Mouse (Mus musculus) CH12.LX (cell line): ENCODE measurements around the gene Fbrsl1. TPM values are rescaled to one million over a fixed set of nuclear protein-coding genes. Genes with fewer than 3 reads are reported as not detected.

Experiments used
- DNase-seq: peaks from one replicate; pipeline ENCODE4 v3.0.0-alpha.2; 2013; ENCODE audit errors: extremely low read depth
- H3K27ac ChIP-seq: 2 replicates; pipeline ENCODE4 v1.5.1; 2012; ENCODE audit warnings: low read depth, mild to moderate bottlenecking, control low read depth, moderate library complexity; ENCODE audit not compliant: insufficient read depth
- H3K27me3 ChIP-seq: replicated peaks from 2 replicates; pipeline ENCODE3; 2012; ENCODE audit warnings: inconsistent platforms
- H3K36me3 ChIP-seq, 2 experiments: replicated peaks in 1 of 2; 2 replicates each; pipeline versions ENCODE3 to v1.6.1; 2012; ENCODE audit warnings: inconsistent platforms in 1 of 2, low read length in 1 of 2, mild to moderate bottlenecking in 1 of 2, mixed read lengths in 1 of 2, moderate library complexity in 1 of 2; ENCODE audit not compliant: control insufficient read depth in 1 of 2, insufficient read depth in 1 of 2
- H3K4me1 ChIP-seq, 2 experiments: 2 replicates each; pipeline ENCODE4 v1.6.1; 2012; ENCODE audit warnings: inconsistent platforms in 1 of 2, moderate library complexity in 1 of 2; ENCODE audit not compliant: insufficient read depth in 2 of 2, control insufficient read depth in 1 of 2
- H3K4me2 ChIP-seq: 2 replicates; pipeline ENCODE4 v1.6.1; 2012; ENCODE audit warnings: low read depth, mild to moderate bottlenecking, control low read depth; ENCODE audit not compliant: poor library complexity, insufficient read depth, severe bottlenecking
- H3K4me3 ChIP-seq, 3 experiments: fragments of 150-350 bp in 1 of 3; sonication (generic) in 1 of 3; replicated peaks in 1 of 3; 2 replicates each; pipeline versions ENCODE3 to v1.5.1; 2011 to 2012; ENCODE audit warnings: low read depth in 2 of 3, low read length in 2 of 3, mild to moderate bottlenecking in 2 of 3, moderate library complexity in 2 of 3, control low read depth in 1 of 3, improper control_type of control experiment in 1 of 3, inconsistent platforms in 1 of 3, mixed read lengths in 1 of 3; ENCODE audit not compliant: poor library complexity in 1 of 3
- H3K79me2 ChIP-seq: replicated peaks from 2 replicates; pipeline ENCODE4 v1.6.1; 2012; ENCODE audit warnings: mild to moderate bottlenecking, moderate library complexity; ENCODE audit not compliant: control insufficient read depth, poor library complexity, insufficient read depth, severe bottlenecking; ENCODE audit errors: extremely low read depth
- H3K9ac ChIP-seq: 2 replicates; pipeline ENCODE4 v1.6.1; 2012; ENCODE audit warnings: low read depth, mild to moderate bottlenecking, control low read depth, moderate library complexity; ENCODE audit not compliant: insufficient read depth
- H3K9me3 ChIP-seq: replicated peaks from 2 replicates; pipeline ENCODE3; 2012; ENCODE audit warnings: low read length, inconsistent platforms, mixed read lengths
- CTCF ChIP-seq, 2 experiments: IDR thresholded peaks in 1 of 2; conservative IDR thresholded peaks in 1 of 2; 2 replicates each; pipeline ENCODE4 v1.5.1; 2011 to 2012; ENCODE audit warnings: low read depth in 2 of 2, low read length in 2 of 2, improper control_type of control experiment in 1 of 2, inconsistent platforms in 1 of 2, mild to moderate bottlenecking in 1 of 2, moderate library complexity in 1 of 2
- EP300 ChIP-seq: IDR thresholded peaks from 2 replicates; pipeline ENCODE4 v1.6.1; 2011; ENCODE audit warnings: low read length, improper control_type of control experiment
- ETS1 ChIP-seq: conservative IDR thresholded peaks from 2 replicates; pipeline ENCODE4 v1.6.1; 2012; ENCODE audit warnings: low read depth, mild to moderate bottlenecking, inconsistent platforms, low read length, improper control_type of control experiment, moderate library complexity
- GABPA ChIP-seq: IDR thresholded peaks from 2 replicates; pipeline ENCODE4 v1.6.1; 2012; ENCODE audit warnings: low read depth, low read length, improper control_type of control experiment, inconsistent platforms; ENCODE audit not compliant: insufficient replicate concordance
- JUND ChIP-seq: conservative IDR thresholded peaks from 2 replicates; pipeline ENCODE4 v1.6.1; 2011; ENCODE audit warnings: low read depth, low read length, improper control_type of control experiment
- KAT2A ChIP-seq: IDR thresholded peaks from 2 replicates; pipeline ENCODE4 v1.6.1; 2012; ENCODE audit warnings: low read length, improper control_type of control experiment, inconsistent platforms; ENCODE audit not compliant: insufficient replicate concordance
- MAFK ChIP-seq: IDR thresholded peaks from 2 replicates; pipeline ENCODE4 v1.6.1; 2011; ENCODE audit warnings: low read length, improper control_type of control experiment; ENCODE audit not compliant: insufficient replicate concordance
- MAZ ChIP-seq: IDR thresholded peaks from 2 replicates; pipeline ENCODE4 v1.6.1; 2012; ENCODE audit warnings: low read depth, mild to moderate bottlenecking, inconsistent platforms, low read length, improper control_type of control experiment, moderate library complexity
- MEF2A ChIP-seq: IDR thresholded peaks from 2 replicates; pipeline ENCODE4 v1.6.1; 2014; ENCODE audit warnings: low read depth, mild to moderate bottlenecking, inconsistent platforms, low read length, improper control_type of control experiment, borderline replicate concordance
- MXI1 ChIP-seq: IDR thresholded peaks from 2 replicates; pipeline ENCODE4 v1.6.1; 2011; ENCODE audit warnings: mild to moderate bottlenecking, low read depth, low read length, improper control_type of control experiment
- MYC ChIP-seq: IDR thresholded peaks from 2 replicates; pipeline ENCODE4 v1.6.1; 2011; ENCODE audit warnings: low read depth, mild to moderate bottlenecking, improper control_type of control experiment, low read length
- NELFE ChIP-seq: IDR thresholded peaks from 2 replicates; pipeline ENCODE4 v1.6.1; 2011; ENCODE audit warnings: low read depth, low read length, improper control_type of control experiment
- PAX5 ChIP-seq: IDR thresholded peaks from 2 replicates; pipeline ENCODE4 v1.6.1; 2012; ENCODE audit warnings: low read length, inconsistent platforms, mixed read lengths
- POLR2A ChIP-seq: IDR thresholded peaks from 2 replicates; pipeline ENCODE4 v1.6.1; 2011; ENCODE audit warnings: low read depth, mild to moderate bottlenecking, improper control_type of control experiment, low read length
- POLR2AphosphoS2 ChIP-seq: IDR thresholded peaks from 2 replicates; pipeline ENCODE4 v1.6.1; 2011; ENCODE audit warnings: low read depth, low read length, improper control_type of control experiment
- RAD21 ChIP-seq: IDR thresholded peaks from 2 replicates; pipeline ENCODE4 v1.6.1; 2011; ENCODE audit warnings: low read depth, mild to moderate bottlenecking, low read length, improper control_type of control experiment, moderate library complexity
- RCOR1 ChIP-seq: conservative IDR thresholded peaks from 2 replicates; pipeline ENCODE4 v1.6.1; 2012; ENCODE audit warnings: low read depth, mild to moderate bottlenecking, inconsistent platforms, low read length, improper control_type of control experiment
- SIN3A ChIP-seq: IDR thresholded peaks from 2 replicates; pipeline ENCODE4 v1.6.1; 2012; ENCODE audit warnings: low read length, improper control_type of control experiment, inconsistent platforms
- SMC3 ChIP-seq: IDR thresholded peaks from 2 replicates; pipeline ENCODE4 v1.6.1; 2011; ENCODE audit warnings: low read depth, low read length, improper control_type of control experiment
- TBP ChIP-seq: conservative IDR thresholded peaks from 2 replicates; pipeline ENCODE4 v1.6.1; 2011; ENCODE audit warnings: low read depth, low read length, improper control_type of control experiment
- TCF12 ChIP-seq: IDR thresholded peaks from 2 replicates; pipeline ENCODE4 v1.6.1; 2014; ENCODE audit warnings: low read depth, mild to moderate bottlenecking, inconsistent platforms, low read length, improper control_type of control experiment
- USF2 ChIP-seq: conservative IDR thresholded peaks from 2 replicates; pipeline ENCODE4 v1.6.1; 2011; ENCODE audit warnings: low read depth, low read length, improper control_type of control experiment
- ZKSCAN1 ChIP-seq: IDR thresholded peaks from 2 replicates; pipeline ENCODE4 v1.6.1; 2012; ENCODE audit warnings: low read depth, inconsistent platforms, low read length, improper control_type of control experiment, borderline replicate concordance
- ZNF384 ChIP-seq: IDR thresholded peaks from 2 replicates; pipeline ENCODE4 v1.6.1; 2012; ENCODE audit warnings: low read depth, low read length, improper control_type of control experiment, inconsistent platforms
- dilution Hi-C: fragments of 300-500 bp; cut with MboI; formaldehyde crosslinking; loops from 2 replicates; pipeline ENCODE4 v1.14.3; 2020; ENCODE audit warnings: low sequenced_read_pairs; ENCODE audit not compliant: extremely low pct_unique_long_range_greater_than_20kb, extremely low pct_ligation_motif_present
- in situ Hi-C: fragments of 300-500 bp; cut with MboI; formaldehyde crosslinking; loops from 3 replicates; pipeline ENCODE4 v1.14.3; 2019; ENCODE audit warnings: low sequenced_read_pairs, low pct_ligation_motif_present, low pct_unique_long_range_greater_than_20kb, mixed read lengths
- polyA plus RNA-seq: library from polyadenylated mRNA; unstranded; fragments of >175 nt; gene quantifications from 2 replicates; pipeline ENCODE4 v1.2.1, GENCODE M21; 2012; ENCODE audit warnings: low read depth; ENCODE audit not compliant: insufficient read length
- total RNA-seq, 2 experiments: library from RNA; depleted of rRNA; stranded (reverse); fragments of 300-350 nt in 1 of 2; fragments of >200 nt in 1 of 2; gene quantifications; 2 replicates each; pipeline ENCODE4 v1.2.3; 2012 to 2014

The Fbrsl1 gene
- total and polyA plus RNA-seq, 3 experiments: 3.0 to 32.0 (median 9.8) TPM

DNA sequence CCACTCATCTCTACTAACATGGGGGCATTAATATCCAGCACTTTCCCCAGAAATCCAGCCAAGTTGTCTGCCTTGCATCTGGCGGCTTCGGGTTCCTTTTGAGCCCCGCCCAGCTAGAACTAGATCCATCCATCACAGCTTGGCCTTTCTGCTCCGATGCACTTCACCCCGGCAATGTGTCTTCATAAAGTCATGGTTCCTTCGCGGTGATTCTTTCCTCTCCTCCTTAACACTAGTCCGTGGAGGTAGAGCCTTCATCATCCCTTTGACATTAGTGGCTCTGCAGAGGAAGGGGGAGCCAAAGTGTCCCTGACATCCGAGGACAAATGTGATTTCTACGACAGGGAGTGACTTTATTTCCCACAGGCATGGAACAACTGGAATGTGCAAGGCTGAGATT lies 49.8 kb upstream of the Fbrsl1 start:
- no peak overlapping the region for H3K9ac ChIP-seq
- no peaks in the 10 kb centered on the region for H3K36me3 ChIP-seq
- no peak overlapping the region for H3K4me3 ChIP-seq
- DNase-seq: no peak
- TF ChIP-seq MYC (no peak), CTCF (conservative IDR thresholded peaks at IDR 0.05 in 1 of 2, IDR thresholded peaks at IDR 0.05 in 1 of 2; ENCODE audit: low read depth in 2 of 2, low read length in 2 of 2) (no peak), ZKSCAN1 (no peak), RCOR1 (no peak), MAZ (no peak), EP300 (no peak), TBP (no peak), MAFK (no peak), SMC3 (no peak), USF2 (no peak), RAD21 (no peak), KAT2A (no peak), ZNF384 (no peak), POLR2A (no peak), PAX5 (no peak), POLR2AphosphoS2 (no peak), TCF12 (no peak)
- peaks cover 6% of the 10 kb centered on the region for H3K27me3 ChIP-seq
- no peak overlapping the region for H3K4me2 ChIP-seq
- H3K9me3 ChIP-seq: no peaks in the 10 kb centered on the region
- dilution Hi-C loops (no loop called here), in situ Hi-C loops (no loop called here)
- no peak overlapping the region for H3K27ac ChIP-seq
- H3K79me2 ChIP-seq: no peaks in the 10 kb centered on the region
- peaks cover 0 to 4% of the 10 kb centered on the region in 2 experiments; a peak in 1 of 4 replicates for H3K4me1 ChIP-seq

DNA sequence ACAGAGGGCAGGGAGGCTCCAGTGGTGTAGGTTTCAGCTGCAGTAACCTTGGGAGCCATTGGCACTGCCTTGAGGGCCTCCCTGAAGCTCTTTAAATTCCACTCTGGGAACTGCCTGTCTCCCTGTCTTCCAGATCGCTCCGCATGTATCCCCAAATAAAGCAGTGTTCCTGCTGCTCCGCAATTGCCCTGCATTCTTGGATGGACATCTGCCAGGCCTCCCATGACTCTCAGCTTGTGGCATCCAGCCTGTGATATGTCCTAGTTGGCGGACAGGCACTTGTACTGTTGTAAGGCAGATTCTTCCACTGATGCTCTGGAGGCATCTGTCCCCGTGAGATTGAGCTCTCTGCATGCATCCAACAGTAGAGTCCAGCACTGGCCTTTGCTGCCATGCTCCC lies 49.3 kb upstream of the Fbrsl1 start:
- dilution Hi-C loops: no loop called here
- DNase-seq: no peak
- Histone ChIP-seq H3K4me2 (no peak overlapping the region), H3K27me3 (peaks cover 6% of the 10 kb centered on the region), H3K9ac (no peak overlapping the region), H3K4me1 (peaks cover 0 to 6% of the 10 kb centered on the region in 2 experiments; a peak in 1 of 4 replicates), H3K27ac (no peak overlapping the region), H3K79me2 (no peaks in the 10 kb centered on the region), H3K4me3 (no peak overlapping the region), H3K9me3 (no peaks in the 10 kb centered on the region)
- in situ Hi-C loops: no loop called here
- TF ChIP-seq TBP (no peak), MAFK (no peak), RCOR1 (no peak), NELFE (no peak), GABPA (no peak), PAX5 (no peak), ETS1 (no peak), MEF2A (no peak), MXI1 (no peak), ZKSCAN1 (no peak), SIN3A (no peak), CTCF (conservative IDR thresholded peaks at IDR 0.05 in 1 of 2, IDR thresholded peaks at IDR 0.05 in 1 of 2; ENCODE audit: low read depth in 2 of 2, low read length in 2 of 2) (no peak), POLR2A (no peak), JUND (no peak)
- TF ChIP-seq, all 38 proteins: peak for 0
- no peaks in the 10 kb centered on the region for H3K36me3 ChIP-seq
